Mouse (Mus musculus) forebrain, embryonic 15.5 days (tissue): ENCODE data around the gene 1810009J06Rik. TPM values are rescaled to one million over a fixed set of nuclear protein-coding genes. Genes with fewer than 3 reads are reported as not detected.
"Not testable (repeated sequence)": the region's sequence is repeated elsewhere in the genome, so short reads cannot be mapped to it uniquely, and the experiment has no call there.

Source experiments
- ATAC-seq: fragments of 200-750 bp; cut with Nextera tagmentation; replicated peaks from 2 replicates; pipeline ENCODE4 v1.8.0; 2017; ENCODE audit warnings: mild to moderate bottlenecking, moderate TSS enrichment, moderate library complexity
- H3K27ac ChIP-seq: fragments of 300-500 bp; sonication (generic); replicated peaks from 2 replicates; pipeline ENCODE4 v1.5.1; 2015; ENCODE audit warnings: mild to moderate bottlenecking, inconsistent platforms
- H3K27me3 ChIP-seq: fragments of 300-500 bp; sonication (generic); 2 replicates; pipeline ENCODE4 v1.6.1; 2015; ENCODE audit warnings: inconsistent platforms
- H3K36me3 ChIP-seq: fragments of 300-500 bp; sonication (generic); 2 replicates; pipeline ENCODE4 v1.6.1; 2015; ENCODE audit warnings: mild to moderate bottlenecking, inconsistent platforms
- H3K4me1 ChIP-seq: fragments of 300-500 bp; sonication (generic); 2 replicates; pipeline ENCODE4 v1.6.1; 2015; ENCODE audit warnings: inconsistent platforms
- H3K4me2 ChIP-seq: fragments of 300-500 bp; sonication (generic); replicated peaks from 2 replicates; pipeline ENCODE4 v1.6.1; 2015; ENCODE audit warnings: mild to moderate bottlenecking, inconsistent platforms
- H3K4me3 ChIP-seq: fragments of 300-500 bp; sonication (generic); 2 replicates; pipeline ENCODE4 v1.5.1; 2015; ENCODE audit warnings: mild to moderate bottlenecking, inconsistent platforms
- H3K9ac ChIP-seq: fragments of 300-500 bp; sonication (generic); replicated peaks from 2 replicates; pipeline ENCODE4 v1.6.1; 2015; ENCODE audit warnings: mild to moderate bottlenecking, inconsistent platforms
- H3K9me3 ChIP-seq: fragments of 300-500 bp; sonication (generic); 2 replicates; pipeline ENCODE4 v1.6.1; 2016; ENCODE audit warnings: inconsistent platforms
- WGBS: fragments of 180-500 bp; shearing (Covaris S2); methylation state at CpG from one replicate; pipeline ENCODE4 v1.1.7; 2015; ENCODE audit warnings: mixed read lengths; 5-methylcytosine and 5-hydroxymethylcytosine counted together
- polyA plus RNA-seq: library from polyadenylated mRNA; unstranded; fragments of >200 nt; fragmentation: Nextera tagmentation; extraction: Ambion mirVana; gene quantifications from 2 replicates; pipeline ENCODE4 v1.2.1, GENCODE M21; 2015

The 1810009J06Rik gene
- polyA plus RNA-seq, result not detected in 2 replicates

- H3K4me1 ChIP-seq, ATAC-seq, H3K4me3 ChIP-seq, H3K9me3 ChIP-seq, H3K27me3 ChIP-seq, H3K27ac ChIP-seq, H3K4me2 ChIP-seq, H3K9ac ChIP-seq, H3K36me3 ChIP-seq: not testable (repeated sequence)
- 91% methylated on average over 2 of the region's 2 CpGs for WGBS
Measured at GRCm38 (mm10) chr6:40964454-40964853, at the start of gene 1810009J06Rik. 1810009J06Rik (plus strand) TSS chr6:40964754.

GRCm38 (mm10) chr6:40919954-40920353 is 44.6 kb upstream of the 1810009J06Rik start:
- H3K27me3 ChIP-seq, result no peaks in the 10 kb centered on the region
- H3K4me2 ChIP-seq, result no peak overlapping the region
- no peak overlapping the region for H3K27ac ChIP-seq
- ATAC-seq, result no peak
- no peak overlapping the region for H3K9ac ChIP-seq
- H3K4me3 ChIP-seq, result no peak overlapping the region
- 83% methylated on average over 4 of the region's 4 CpGs for WGBS
- no peaks in the 10 kb centered on the region for H3K36me3 ChIP-seq
- H3K4me1 ChIP-seq, result no peaks in the 10 kb centered on the region
- H3K9me3 ChIP-seq, result no peaks in the 10 kb centered on the region

- Histone ChIP-seq H3K4me1 (no peaks in the 10 kb centered on the region), H3K27me3 (no peaks in the 10 kb centered on the region), H3K9ac (no peak within 1 kb of the TSS), H3K27ac (no peak within 1 kb of the TSS), H3K4me2 (no peak within 1 kb of the TSS), H3K4me3 (no peak within 1 kb of the TSS), H3K9me3 (no peaks in the 10 kb centered on the region), H3K36me3 (no peaks in the 10 kb centered on the region)
- 94% methylated on average over 10 of the region's 10 CpGs for WGBS
- no peak for ATAC-seq
Measured at GRCm38 (mm10) chr6:40940457-40940856, 24.1 kb upstream of the 1810009J06Rik start, which contains the start of gene 1700074P13Rik. 1700074P13Rik (minus strand) TSS chr6:40940557.

DNA sequence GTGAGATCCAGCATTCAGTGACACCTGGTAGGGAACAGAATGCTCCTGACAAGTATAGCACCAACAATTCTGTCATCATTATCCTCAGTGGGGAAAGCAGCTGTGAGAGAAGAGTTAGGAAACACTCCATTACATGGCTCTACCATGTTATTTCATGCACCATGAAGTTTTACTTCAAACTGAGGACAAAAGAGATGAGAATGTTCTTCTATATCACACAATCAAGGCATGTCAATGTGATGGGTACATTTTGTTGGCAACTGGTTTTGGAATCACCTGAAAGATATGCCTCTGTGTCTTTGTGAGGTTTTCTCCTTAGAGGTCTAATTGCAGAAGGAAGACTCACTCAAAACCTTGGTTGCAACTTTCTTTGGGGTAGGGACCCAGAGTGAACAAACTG is 12.8 kb upstream of the 1810009J06Rik start, which contains the start of gene Gm4744:
Gm4744 (minus strand) TSS at position 101 of the 400 bp plus-strand sequence.
- ATAC-seq, result no peak
- Histone ChIP-seq H3K36me3 (no peaks in the 10 kb centered on the region), H3K9ac (no peak within 1 kb of the TSS), H3K27me3 (no peaks in the 10 kb centered on the region), H3K4me3 (no peak within 1 kb of the TSS), H3K27ac (no peak within 1 kb of the TSS), H3K9me3 (no peaks in the 10 kb centered on the region), H3K4me2 (no peak within 1 kb of the TSS), H3K4me1 (no peaks in the 10 kb centered on the region)

- ATAC-seq, result no peak
- no peak overlapping the region for H3K4me3 ChIP-seq
- no peak overlapping the region for H3K4me2 ChIP-seq
- no peaks in the 10 kb centered on the region for H3K9me3 ChIP-seq
- no peak overlapping the region for H3K27ac ChIP-seq
- no peaks in the 10 kb centered on the region for H3K4me1 ChIP-seq
- H3K9ac ChIP-seq, result no peak overlapping the region
- no peaks in the 10 kb centered on the region for H3K36me3 ChIP-seq
- no peaks in the 10 kb centered on the region for H3K27me3 ChIP-seq
- WGBS, result 66% methylated on average over 2 of the region's 2 CpGs
Measured at GRCm38 (mm10) chr6:40953716-40954115, 10.8 kb upstream of the 1810009J06Rik start.

DNA sequence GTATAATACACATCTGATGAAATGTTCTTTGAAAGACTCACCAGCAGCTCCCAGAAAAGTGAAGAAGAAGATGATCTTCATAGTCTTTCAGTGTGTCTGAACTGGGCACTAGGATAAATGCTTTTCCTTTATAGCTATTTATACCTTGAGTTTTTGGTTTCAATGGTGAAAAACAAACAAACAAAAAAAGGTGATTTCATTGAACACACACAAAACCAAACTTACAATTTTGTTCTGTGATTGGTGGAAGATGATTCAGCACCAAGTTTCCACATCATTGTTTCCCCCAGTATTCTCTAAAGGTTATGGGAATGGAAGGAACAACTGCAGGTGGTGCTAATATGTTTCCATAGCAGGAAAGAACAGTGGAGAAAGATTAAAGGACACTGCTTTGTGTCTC is 34.8 kb downstream of the 1810009J06Rik start, which contains the start of gene Gm2663:
Gm2663 (minus strand) TSS at position 101 of the 400 bp plus-strand sequence.
- not testable (repeated sequence) for ATAC-seq, H3K9me3 ChIP-seq, H3K9ac ChIP-seq, H3K27me3 ChIP-seq, H3K4me2 ChIP-seq, H3K36me3 ChIP-seq, H3K4me3 ChIP-seq, H3K4me1 ChIP-seq, H3K27ac ChIP-seq

GRCm38 (mm10) chr6:41015065-41015464 is 50.5 kb downstream of the 1810009J06Rik start:
- Histone ChIP-seq H3K4me1 (no peaks in the 10 kb centered on the region), H3K9ac (no peak overlapping the region), H3K4me3 (no peak overlapping the region), H3K36me3 (no peaks in the 10 kb centered on the region), H3K4me2 (no peak overlapping the region), H3K9me3 (no peaks in the 10 kb centered on the region), H3K27me3 (no peaks in the 10 kb centered on the region), H3K27ac (no peak overlapping the region)
- no peak for ATAC-seq
- 84% methylated on average over 4 of the region's 4 CpGs for WGBS

Other genes starting within 250 kb of the 1810009J06Rik start
- not detected in 2 replicates for gene Moxd2, start 77.3 kb upstream of the 1810009J06Rik start, polyA plus RNA-seq
- not detected in 2 replicates for gene Prss58, start 64.4 kb upstream of the 1810009J06Rik start, polyA plus RNA-seq
- not detected in 2 replicates for gene 1700074P13Rik, start 24.2 kb upstream of the 1810009J06Rik start, polyA plus RNA-seq
- not detected in 2 replicates for gene Gm4744, start 12.9 kb upstream of the 1810009J06Rik start, polyA plus RNA-seq
- not detected in 2 replicates for gene Gm2663, start 34.7 kb downstream of the 1810009J06Rik start, polyA plus RNA-seq
- gene 2210010C04Rik, start 70.8 kb downstream of the 1810009J06Rik start, polyA plus RNA-seq, result not detected in 2 replicates